Mouse (Mus musculus): ENCODE results near the gene Proser3. TPM values are rescaled to one million over a fixed set of nuclear protein-coding genes. Genes with fewer than 3 reads are reported as not detected.
A peak's percentile ranks its signal among the peaks of the same experiment; 100 is the strongest.
"Not testable (repeated sequence)": the region's sequence is repeated elsewhere in the genome, so short reads cannot be mapped to it uniquely, and the experiment has no call there.

Gene Proser3
- total and polyA plus RNA-seq, 2 experiments from 2014 or later = 3.3 to 15.2 TPM

GRCm38 (mm10) chr7:30520856-30521255, 31.2 kb downstream of the Proser3 start:
- DNase-seq (ENCODE audit: low spot score) = no peak
- no peak overlapping the region for H3K4me3 ChIP-seq (ENCODE audit: low read depth, low read length)
- H3K27ac ChIP-seq (ENCODE audit: low read depth, low read length) = peak overlapping the region; percentile 51; the same call in 1 of the 2 replicates
- H3K4me2 ChIP-seq (ENCODE audit: low read depth, low read length, poor library complexity, severe bottlenecking) = no peak overlapping the region
- H3K4me1 ChIP-seq (ENCODE audit: insufficient read depth, low read length) = no peaks in the 10 kb centered on the region
- peaks cover 31% of the 10 kb centered on the region for H3K36me3 ChIP-seq (ENCODE audit: insufficient read depth, low read length)
- ATAC-seq (ENCODE audit: low FRiP score) = no peak
- H3K27me3 ChIP-seq (ENCODE audit: insufficient read depth, low read length) = no peaks in the 10 kb centered on the region
- TF ChIP-seq CTCF (IDR thresholded peaks at IDR 0.05) = no peak
- WGBS = 52% methylated on average over 5 of the region's 5 CpGs
- H3K9ac ChIP-seq (replicated peaks; ENCODE audit: low read length, poor library complexity, severe bottlenecking) = no peak overlapping the region
- no peaks in the 10 kb centered on the region for H3K9me3 ChIP-seq (ENCODE audit: low read length)

- WGBS = 44% methylated on average over 4 of the region's 4 CpGs
These were observed 31.7 kb downstream of the Proser3 start for GRCm38 (mm10) chr7:30520396-30520795.

GRCm38 (mm10) chr7:30518325-30518724, 33.8 kb downstream of the Proser3 start:
- whole genome bisulfite sequencing = 45% methylated on average over 8 of the region's 8 CpGs

More at GRCm38 (mm10) chr7:30520396-30520795, 31.7 kb downstream of the Proser3 start:
- Histone ChIP-seq H3K9me3 (ENCODE audit: low read length) (no peaks in the 10 kb centered on the region), H3K4me1 (ENCODE audit: insufficient read depth, low read length) (no peaks in the 10 kb centered on the region), H3K4me3 (ENCODE audit: low read depth, low read length) (no peak overlapping the region), H3K9ac (replicated peaks; ENCODE audit: low read length, poor library complexity, severe bottlenecking) (no peak overlapping the region), H3K27me3 (ENCODE audit: insufficient read depth, low read length) (no peaks in the 10 kb centered on the region), H3K36me3 (ENCODE audit: insufficient read depth, low read length) (peaks cover 26% of the 10 kb centered on the region), H3K27ac (ENCODE audit: low read depth, low read length) (no peak overlapping the region), H3K4me2 (ENCODE audit: low read depth, low read length, poor library complexity, severe bottlenecking) (no peak overlapping the region)
- 0 out of 2 replicates have a peak, but pooled peaks have one; percentile 8 for ATAC-seq (ENCODE audit: low FRiP score)
- no peak for DNase-seq (ENCODE audit: low spot score)
- no peak for TF ChIP-seq CTCF (IDR thresholded peaks at IDR 0.05)

GRCm38 (mm10) chr7:30515003-30515760, 36.9 kb downstream of the Proser3 start:
- Histone ChIP-seq H3K4me2 (ENCODE audit: low read depth, low read length, poor library complexity, severe bottlenecking) (no peak overlapping the region), H3K9ac (replicated peaks; ENCODE audit: low read length, poor library complexity, severe bottlenecking) (no peak overlapping the region), H3K4me3 (ENCODE audit: low read depth, low read length) (no peak overlapping the region), H3K36me3 (ENCODE audit: insufficient read depth, low read length) (no peaks in the 10 kb centered on the region), H3K27ac (ENCODE audit: low read depth, low read length) (no peak overlapping the region), H3K4me1 (ENCODE audit: insufficient read depth, low read length) (no peaks in the 10 kb centered on the region), H3K27me3 (ENCODE audit: insufficient read depth, low read length) (no peaks in the 10 kb centered on the region), H3K9me3 (ENCODE audit: low read length) (no peaks in the 10 kb centered on the region)
- no peak for TF ChIP-seq CTCF (IDR thresholded peaks at IDR 0.05)
- WGBS = 64% methylated on average over 24 of the region's 24 CpGs
- DNase-seq (ENCODE audit: low spot score) (no peak), ATAC-seq (ENCODE audit: low FRiP score) (no peak)

More at GRCm38 (mm10) chr7:30518325-30518724, 33.8 kb downstream of the Proser3 start:
- Histone ChIP-seq H3K27me3 (ENCODE audit: insufficient read depth, low read length) (no peaks in the 10 kb centered on the region), H3K27ac (ENCODE audit: low read depth, low read length) (no peak overlapping the region), H3K4me3 (ENCODE audit: low read depth, low read length) (no peak overlapping the region), H3K9ac (replicated peaks; ENCODE audit: low read length, poor library complexity, severe bottlenecking) (no peak overlapping the region), H3K4me1 (ENCODE audit: insufficient read depth, low read length) (no peaks in the 10 kb centered on the region), H3K36me3 (ENCODE audit: insufficient read depth, low read length) (peaks cover 8% of the 10 kb centered on the region), H3K4me2 (ENCODE audit: low read depth, low read length, poor library complexity, severe bottlenecking) (no peak overlapping the region), H3K9me3 (ENCODE audit: low read length) (no peaks in the 10 kb centered on the region)
- no peak for TF ChIP-seq CTCF (IDR thresholded peaks at IDR 0.05)
- no peak for DNase-seq (ENCODE audit: low spot score)
- no peak for ATAC-seq (ENCODE audit: low FRiP score)

GRCm38 (mm10) chr7:30508061-30508460, 44.0 kb downstream of the Proser3 start:
- ATAC-seq (ENCODE audit: low FRiP score) (no peak), DNase-seq (ENCODE audit: low spot score) (no peak)
- Histone ChIP-seq H3K4me2 (ENCODE audit: low read depth, low read length, poor library complexity, severe bottlenecking) (no peak overlapping the region), H3K9ac (replicated peaks; ENCODE audit: low read length, poor library complexity, severe bottlenecking) (no peak overlapping the region), H3K27me3 (ENCODE audit: insufficient read depth, low read length) (no peaks in the 10 kb centered on the region), H3K4me1 (ENCODE audit: insufficient read depth, low read length) (no peaks in the 10 kb centered on the region), H3K27ac (ENCODE audit: low read depth, low read length) (no peak overlapping the region), H3K36me3 (ENCODE audit: insufficient read depth, low read length) (no peaks in the 10 kb centered on the region), H3K9me3 (ENCODE audit: low read length) (no peaks in the 10 kb centered on the region), H3K4me3 (ENCODE audit: low read depth, low read length) (no peak overlapping the region)
- no peak for TF ChIP-seq CTCF (IDR thresholded peaks at IDR 0.05)
- 71% methylated on average over 4 of the region's 4 CpGs for WGBS

GRCm38 (mm10) chr7:30501159-30501558, 50.9 kb downstream of the Proser3 start:
- not testable (repeated sequence) for H3K9ac ChIP-seq (replicated peaks; ENCODE audit: low read length, poor library complexity, severe bottlenecking); DNase-seq (ENCODE audit: low spot score); H3K4me3 ChIP-seq (ENCODE audit: low read depth, low read length); H3K4me1 ChIP-seq (ENCODE audit: insufficient read depth, low read length); H3K27ac ChIP-seq (ENCODE audit: low read depth, low read length); ATAC-seq (ENCODE audit: low FRiP score); H3K4me2 ChIP-seq (ENCODE audit: low read depth, low read length, poor library complexity, severe bottlenecking); H3K36me3 ChIP-seq (ENCODE audit: insufficient read depth, low read length); H3K27me3 ChIP-seq (ENCODE audit: insufficient read depth, low read length); H3K9me3 ChIP-seq (ENCODE audit: low read length)
- 73% methylated on average over 5 of the region's 5 CpGs for WGBS
- TF ChIP-seq CTCF (IDR thresholded peaks at IDR 0.05) = peak; percentile 56

GRCm38 (mm10) chr7:30495506-30496042, 56.5 kb downstream of the Proser3 start:
- not testable (repeated sequence) for H3K27me3 ChIP-seq (ENCODE audit: insufficient read depth, low read length); H3K4me1 ChIP-seq (ENCODE audit: insufficient read depth, low read length); H3K4me3 ChIP-seq (ENCODE audit: low read depth, low read length); H3K27ac ChIP-seq (ENCODE audit: low read depth, low read length); H3K9ac ChIP-seq (replicated peaks; ENCODE audit: low read length, poor library complexity, severe bottlenecking); H3K4me2 ChIP-seq (ENCODE audit: low read depth, low read length, poor library complexity, severe bottlenecking); H3K9me3 ChIP-seq (ENCODE audit: low read length); ATAC-seq (ENCODE audit: low FRiP score); DNase-seq (ENCODE audit: low spot score); H3K36me3 ChIP-seq (ENCODE audit: insufficient read depth, low read length)
- WGBS = 56% methylated on average over 4 of the region's 5 CpGs

Data from midbrain, postnatal 0 days (tissue).